Mouse (Mus musculus): Measurements from ENCODE around the gene Krt6b.
"Not testable (repeated sequence)": the region's sequence is repeated elsewhere in the genome, so short reads cannot be mapped to it uniquely, and the experiment has no call there.

Gene Krt6b

DNA sequence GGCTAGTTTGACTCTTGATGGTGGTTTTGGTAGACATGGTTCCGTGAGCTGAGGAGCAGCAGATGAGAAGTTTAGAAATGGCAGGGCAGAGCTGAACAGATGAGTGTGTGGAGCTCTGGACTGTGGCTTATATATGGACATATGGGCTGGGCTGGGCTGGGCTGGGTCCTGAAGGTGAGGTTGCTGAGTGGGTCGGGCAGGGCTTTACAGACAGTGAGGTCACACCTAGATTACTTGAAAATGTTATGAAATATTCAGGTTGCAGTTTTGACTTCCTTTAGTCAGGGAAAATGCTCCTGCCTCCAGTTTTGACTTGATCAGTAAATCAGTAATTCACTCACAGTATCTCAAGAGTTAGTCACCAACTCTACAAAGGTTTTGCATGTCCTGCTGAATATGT, at the start of gene Krt6b:
TSS of gene Krt6b (minus strand) at position 101 of the 400 bp plus-strand sequence.
- ChIA-PET CTCF (interaction anchor here in 2 of 4 experiments (1.0 to 1.2 kb wide), 2 partner anchors 33 kb away, joined by 3 to 4 read pairs; partner anchors contain the start of gene Gm5478 (in 2 of the 2)), POLR2A (interaction anchor here in 1 of 4 experiments (0.7 kb wide), 1 partner anchor 255 kb away, joined by 4 read pairs; no protein-coding TSS in a partner anchor)

DNA sequence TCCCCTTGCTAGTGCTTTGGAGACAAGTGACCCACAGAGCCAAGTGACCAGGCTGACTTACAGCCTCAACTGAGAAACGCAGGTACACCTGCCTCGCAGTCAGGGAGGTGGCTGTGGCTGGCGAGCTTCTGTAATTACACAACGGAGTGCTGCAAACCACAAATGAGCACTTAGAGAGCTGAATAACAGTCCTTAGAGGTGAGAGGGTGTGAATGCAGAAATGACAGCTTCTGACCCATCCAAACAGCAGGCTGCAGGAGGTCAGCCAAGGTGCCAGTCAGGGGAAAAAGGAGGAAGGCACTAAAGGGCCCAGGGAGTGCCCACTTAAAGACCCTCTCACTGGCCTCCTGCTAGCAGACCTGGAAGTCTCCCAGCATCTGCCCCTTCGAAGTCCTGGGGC, 44.6 kb upstream of the Krt6b start:
- POLR2A ChIA-PET, result no interaction called here
- CTCF ChIA-PET, result interaction anchor here in 2 of 4 experiments (0.5 to 1.4 kb wide), 2 partner anchors 48 to 1041 kb away, joined by 3 to 8 read pairs; no protein-coding TSS in a partner anchor

DNA sequence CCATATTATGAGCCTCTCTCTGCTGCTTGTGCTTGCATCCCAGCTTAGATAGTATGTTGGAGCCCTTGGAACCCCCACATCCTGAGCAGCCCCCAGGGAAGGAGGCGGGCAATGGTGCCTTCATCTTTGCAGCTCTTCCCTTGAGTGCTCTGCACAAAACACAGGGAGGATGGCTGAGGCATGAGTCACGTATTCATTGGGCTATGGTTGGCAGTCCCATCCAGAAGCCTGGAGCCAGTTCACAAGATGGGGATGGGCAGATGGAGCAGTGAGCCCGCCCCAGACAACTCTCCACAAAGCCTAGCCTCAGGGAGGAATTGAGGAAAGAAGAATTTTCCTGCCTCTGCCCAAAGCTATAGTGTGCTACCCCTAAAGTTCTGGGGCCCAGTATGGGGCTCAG, 35.7 kb upstream of the Krt6b start:
- ChIA-PET POLR2A (no interaction called here), CTCF (interaction anchor here in 1 of 4 experiments (0.6 kb wide), 1 partner anchor 69 kb away, joined by 3 read pairs; no protein-coding TSS in a partner anchor)

DNA sequence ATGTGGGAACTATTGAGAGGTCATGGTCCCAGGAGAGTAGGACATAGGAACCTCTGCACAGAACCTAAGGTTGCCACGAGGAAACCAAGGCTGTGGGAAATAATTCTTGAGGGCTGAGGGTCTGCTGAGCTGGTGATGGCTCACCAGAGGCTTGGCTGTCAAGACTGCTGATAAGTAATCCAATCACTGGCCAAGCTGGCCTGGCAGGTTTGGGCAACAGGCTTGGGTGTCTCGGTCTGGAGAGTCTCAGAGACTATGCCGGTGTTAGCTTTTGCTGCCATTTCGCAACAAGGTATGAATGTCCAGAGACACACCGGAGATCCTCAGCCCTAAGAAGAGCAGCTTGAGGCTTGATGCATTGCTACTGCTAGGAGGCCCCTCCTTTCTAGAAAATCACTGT, 34.3 kb upstream of the Krt6b start:
- CTCF ChIA-PET, result interaction anchor here in 2 of 4 experiments (0.6 to 1.5 kb wide), 4 partner anchors 10 to 294 kb away, joined by 3 to 4 read pairs (median 3); no protein-coding TSS in a partner anchor
- POLR2A ChIA-PET, result interaction anchor here in 1 of 4 experiments (0.5 kb wide), 1 partner anchor 231 kb away, joined by 4 read pairs; no protein-coding TSS in a partner anchor

DNA sequence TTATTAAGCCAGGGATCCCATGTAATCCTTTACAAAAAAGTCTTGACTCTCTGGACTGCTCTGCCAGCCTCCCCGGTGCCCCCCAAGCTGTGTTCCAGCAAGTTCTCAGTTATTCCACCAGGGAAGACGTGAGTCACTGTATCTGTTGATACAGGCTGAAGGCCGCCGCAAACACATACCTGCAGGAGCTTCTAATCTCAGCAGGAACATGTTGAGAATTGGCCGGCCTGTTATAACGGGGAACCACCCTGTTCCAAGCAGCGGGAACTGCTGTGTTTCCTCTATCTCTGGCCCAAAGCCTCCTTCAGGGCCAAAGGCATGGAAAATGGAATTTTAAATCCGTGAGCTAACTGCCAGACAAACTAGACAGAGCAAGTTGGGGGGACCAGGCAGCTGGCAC, 33.6 kb upstream of the Krt6b start:
- POLR2A ChIA-PET, result no interaction called here
- CTCF ChIA-PET, result interaction anchor here in 2 of 4 experiments (1.5 kb wide), 2 partner anchors 10 to 271 kb away, joined by 3 to 4 read pairs; no protein-coding TSS in a partner anchor

DNA sequence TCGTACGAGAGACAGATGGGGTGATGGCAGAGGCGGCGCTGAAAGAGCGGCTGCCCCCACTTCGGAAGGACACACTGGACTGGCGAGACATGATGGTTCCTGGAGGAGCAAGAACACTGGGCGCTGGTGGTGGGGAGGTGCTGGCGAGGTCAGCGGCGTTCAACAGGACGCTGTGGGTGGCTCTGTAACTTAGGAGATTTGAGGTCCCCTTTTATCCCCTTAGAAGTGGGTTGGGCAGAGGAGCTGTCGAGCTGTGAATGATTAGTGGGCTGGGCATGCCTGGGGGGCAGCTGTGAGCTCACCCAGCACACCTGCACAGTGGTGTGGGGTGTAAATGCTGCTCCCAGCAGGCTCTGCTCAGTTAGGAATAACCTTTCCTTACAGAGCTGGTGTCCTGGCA, 32.6 kb upstream of the Krt6b start, which contains the start of gene Krt5:
TSS of gene Krt5 (minus strand) at position 179 of the 400 bp plus-strand sequence.
- CTCF ChIA-PET, result interaction anchor here in 1 of 4 experiments (1.1 kb wide), 1 partner anchor 271 kb away, joined by 3 read pairs; no protein-coding TSS in a partner anchor

DNA sequence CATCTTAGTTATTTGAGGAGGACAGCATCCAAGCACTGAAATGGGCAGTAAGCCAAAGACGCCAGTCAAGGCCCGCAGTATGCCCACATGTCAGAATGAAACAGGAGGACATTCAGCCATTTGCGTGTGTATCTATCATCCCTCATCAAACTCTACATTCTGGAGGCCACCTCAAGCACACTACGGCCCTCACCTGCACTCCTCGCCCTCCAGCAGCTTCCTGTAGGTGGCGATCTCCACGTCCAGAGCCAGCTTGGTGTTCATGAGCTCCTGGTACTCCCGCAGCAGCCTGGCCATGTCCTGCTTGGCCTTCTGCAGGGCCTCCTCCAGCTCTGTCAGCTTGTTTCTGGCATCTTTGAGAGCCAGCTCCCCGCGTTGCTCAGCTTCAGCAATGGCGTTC, 28.6 kb upstream of the Krt6b start:
- CTCF ChIA-PET, result interaction anchor here (0.6 to 1.5 kb wide), 9 partner anchors 13 to 377 kb away, joined by 3 to 5 read pairs (median 3); no protein-coding TSS in a partner anchor
- POLR2A ChIA-PET, result interaction anchor here in 1 of 4 experiments (0.5 kb wide), 1 partner anchor 1081 kb away, joined by 3 read pairs; no protein-coding TSS in a partner anchor

More for the DNA sequence above, 32.6 kb upstream of the Krt6b start, which contains the start of gene Krt5:
- POLR2A ChIA-PET, result no interaction called here

DNA sequence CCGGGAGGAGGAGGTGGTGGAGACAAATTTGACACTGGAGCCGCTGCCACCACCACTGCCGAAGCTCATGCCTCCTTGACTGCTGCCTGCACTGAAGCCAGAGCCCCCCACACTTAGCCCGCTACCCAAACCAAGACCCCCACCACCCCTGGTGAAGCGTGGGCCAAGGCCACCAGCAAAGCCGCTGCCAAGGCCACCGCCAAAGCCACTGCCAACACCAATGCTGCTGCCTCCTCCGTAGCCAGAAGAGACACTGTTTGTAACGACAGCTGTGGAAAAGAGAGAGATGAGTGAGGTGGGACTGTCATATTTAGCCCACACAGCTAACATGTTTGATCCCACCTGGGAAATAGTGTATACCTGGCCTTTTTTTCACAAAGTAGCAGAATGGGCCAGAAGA, 27.4 kb upstream of the Krt6b start:
- ChIA-PET CTCF (no interaction called here), POLR2A (no interaction called here)

DNA sequence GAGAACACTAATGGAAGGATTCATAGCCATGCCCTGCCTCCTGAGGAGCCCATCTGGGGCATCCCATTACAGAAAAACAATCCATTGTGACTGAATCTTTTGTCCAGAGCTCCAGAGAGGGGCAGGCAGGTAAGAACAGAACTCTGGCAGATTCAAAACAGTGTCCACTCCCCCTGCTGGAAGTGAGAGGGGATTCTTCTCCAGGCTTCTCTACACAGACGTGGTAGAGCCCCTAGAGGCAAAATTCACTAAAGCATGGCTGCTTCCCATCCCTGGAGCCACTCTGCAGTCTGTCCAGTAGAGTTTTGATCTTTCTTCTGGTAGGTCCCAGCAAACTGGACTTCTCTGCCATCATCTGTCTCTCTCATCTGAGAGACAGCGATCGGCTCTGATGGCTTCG, 24.0 kb upstream of the Krt6b start:
- ChIA-PET POLR2A (interaction anchor here in 2 of 4 experiments (0.7 to 1.2 kb wide), 2 partner anchors 13 to 672 kb away, joined by 3 to 4 read pairs; no protein-coding TSS in a partner anchor), CTCF (interaction anchor here in 3 of 4 experiments (0.6 to 1.8 kb wide), 9 partner anchors 10 to 377 kb away, joined by 3 to 12 read pairs (median 3); no protein-coding TSS in a partner anchor)

DNA sequence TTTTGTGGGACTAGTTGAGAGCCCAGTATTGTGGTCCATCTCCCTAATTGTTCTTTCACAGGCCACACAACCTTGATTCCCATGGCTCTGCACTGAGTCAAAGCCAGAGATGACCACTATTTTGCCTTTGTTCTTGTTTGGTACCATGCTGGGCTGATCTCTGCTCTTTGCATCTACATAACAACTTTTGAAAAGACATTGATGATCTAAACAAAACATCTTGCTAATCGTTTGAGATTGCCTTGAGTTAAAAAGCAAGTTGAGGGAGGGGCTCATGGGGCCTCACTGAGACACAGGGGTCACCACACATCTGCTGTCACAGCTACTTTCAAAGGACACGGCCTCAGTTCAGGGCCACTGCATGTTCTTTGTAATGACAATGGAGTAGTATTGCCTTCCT, 22.3 kb upstream of the Krt6b start:
- POLR2A ChIA-PET, result no interaction called here
- CTCF ChIA-PET, result no interaction called here

DNA sequence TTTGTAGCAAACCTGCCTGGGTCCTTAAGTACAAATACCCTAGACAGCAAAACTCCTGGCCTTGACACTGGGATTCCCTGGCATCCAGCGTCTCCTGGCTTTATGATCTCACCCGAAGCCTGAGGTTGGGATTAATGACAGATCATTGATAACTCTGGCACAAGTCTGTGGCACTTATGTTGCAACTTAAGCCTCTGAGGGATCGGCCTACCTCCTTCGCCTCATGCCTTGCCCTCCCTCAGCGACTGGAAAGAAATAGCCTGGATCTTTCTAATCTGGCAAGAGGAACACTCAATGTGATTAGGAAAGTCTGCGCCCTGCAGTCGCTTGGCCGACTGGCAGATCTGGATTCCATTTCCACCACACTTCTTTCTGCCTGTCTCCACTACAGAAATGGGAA, 19.8 kb upstream of the Krt6b start:
- POLR2A ChIA-PET, result no interaction called here
- CTCF ChIA-PET, result no interaction called here

DNA sequence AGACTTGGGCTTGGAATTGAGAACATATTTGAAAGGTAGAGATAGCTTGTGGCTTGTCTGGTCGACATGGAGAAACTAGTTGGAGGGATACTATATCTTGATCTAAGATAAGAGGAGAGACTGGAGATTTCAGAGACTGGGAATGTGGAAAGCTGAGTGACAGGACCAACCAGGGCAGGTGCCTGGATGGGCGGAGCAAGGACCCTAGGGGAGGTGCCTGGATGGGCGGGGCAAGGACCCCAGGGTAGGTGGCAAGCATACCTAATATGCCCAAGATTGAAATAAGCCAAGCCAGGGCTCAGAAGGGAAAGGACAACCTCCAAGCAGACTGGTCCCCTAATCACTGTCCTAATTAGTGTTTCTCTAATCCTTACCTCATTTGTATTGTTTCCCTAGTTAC, 19.1 kb upstream of the Krt6b start:
- ChIA-PET CTCF (no interaction called here), POLR2A (no interaction called here)

DNA sequence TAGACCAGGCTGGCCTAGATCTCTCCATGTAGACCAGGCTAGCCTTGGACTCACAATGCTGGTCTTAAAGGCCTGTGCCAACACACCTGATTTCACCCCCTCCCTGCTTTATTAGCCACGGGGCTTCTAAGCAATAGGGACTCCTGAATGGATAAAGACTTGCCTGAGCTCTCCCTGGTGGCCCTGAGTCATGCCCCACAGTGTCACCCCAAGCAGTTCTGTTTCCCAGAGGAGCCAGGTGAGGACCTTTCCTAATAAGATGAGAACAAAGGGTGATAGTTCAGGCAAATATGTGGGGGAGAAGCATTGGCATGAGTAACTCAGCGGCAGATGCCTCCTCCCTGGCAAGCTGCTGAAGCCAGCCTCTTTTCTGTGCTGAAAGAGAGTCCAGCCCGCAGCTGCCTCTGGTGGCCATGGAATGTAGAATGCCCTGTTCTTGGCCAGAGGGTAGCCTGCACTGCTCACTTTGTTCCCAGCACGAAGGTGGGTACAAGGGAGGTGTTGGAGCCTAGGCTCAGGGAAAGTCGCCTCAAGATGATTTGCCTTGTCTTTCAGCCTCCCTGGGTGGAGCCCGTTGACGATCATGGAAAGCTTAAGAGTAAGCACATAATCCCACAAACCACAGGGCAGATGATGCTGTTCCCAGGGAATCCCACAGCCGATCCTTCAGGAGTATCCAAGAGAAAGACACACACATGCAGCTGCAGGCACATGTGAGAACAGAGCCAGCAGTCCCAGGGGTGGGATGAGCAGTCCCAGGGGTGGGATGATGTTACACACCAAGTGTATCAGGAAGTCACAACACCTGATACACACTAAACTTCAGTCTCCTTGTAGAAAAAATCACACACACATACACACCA, 17.5 kb upstream of the Krt6b start:
- CTCF ChIA-PET, result interaction anchor here (0.5 to 1.0 kb wide), 5 partner anchors 39 to 347 kb away, joined by 3 to 5 read pairs (median 4); no protein-coding TSS in a partner anchor
- POLR2A ChIA-PET, result no interaction called here

DNA sequence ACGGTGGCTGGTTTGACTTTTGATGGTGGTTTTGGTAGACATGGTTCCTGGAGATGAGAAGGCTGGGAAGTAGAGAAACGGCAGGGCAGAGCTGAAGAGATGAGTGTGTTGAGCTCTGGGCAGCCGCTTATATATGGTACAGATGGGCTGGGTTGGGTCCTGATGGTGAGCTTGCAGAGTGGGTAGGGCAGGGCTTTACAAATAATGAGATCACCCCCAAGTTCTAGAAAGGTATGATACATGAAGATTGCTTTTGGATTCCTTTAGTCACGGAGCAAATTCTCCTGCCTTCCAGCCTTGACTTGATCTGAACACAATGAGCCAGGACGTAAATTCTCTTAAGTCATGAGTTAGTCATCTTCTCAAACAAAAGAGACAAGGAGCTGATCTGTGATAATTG, 14.1 kb upstream of the Krt6b start, which contains the start of gene Krt6a:
TSS of gene Krt6a (minus strand) at position 101 of the 400 bp plus-strand sequence.
- ChIA-PET POLR2A (no interaction called here), CTCF (interaction anchor here in 1 of 4 experiments (0.7 kb wide), 1 partner anchor 279 kb away, joined by 3 read pairs; no protein-coding TSS in a partner anchor)

DNA sequence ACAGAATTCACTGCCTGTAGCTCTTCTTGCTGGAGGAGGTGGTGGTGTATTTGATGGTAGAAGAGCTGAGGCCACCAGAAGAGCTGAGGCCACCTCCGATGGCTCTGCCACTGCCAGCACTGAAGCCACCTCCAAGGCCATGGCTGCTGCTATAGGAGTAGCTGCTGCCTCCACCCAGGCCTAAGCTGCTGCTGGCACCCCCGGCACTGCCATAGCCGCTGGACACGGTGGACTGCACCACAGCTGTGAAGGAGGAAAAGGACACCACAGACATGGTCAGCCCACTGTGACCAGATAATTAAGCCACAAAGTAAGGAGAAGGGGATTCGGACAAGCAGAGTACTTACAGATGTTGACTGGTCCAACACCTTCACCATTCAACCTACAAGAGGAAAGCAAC, 10.4 kb upstream of the Krt6b start:
- POLR2A ChIA-PET, result not testable (repeated sequence)
- CTCF ChIA-PET, result interaction anchor here in 1 of 4 experiments (1.5 kb wide), 1 partner anchor 283 kb away, joined by 4 read pairs; no protein-coding TSS in a partner anchor

DNA sequence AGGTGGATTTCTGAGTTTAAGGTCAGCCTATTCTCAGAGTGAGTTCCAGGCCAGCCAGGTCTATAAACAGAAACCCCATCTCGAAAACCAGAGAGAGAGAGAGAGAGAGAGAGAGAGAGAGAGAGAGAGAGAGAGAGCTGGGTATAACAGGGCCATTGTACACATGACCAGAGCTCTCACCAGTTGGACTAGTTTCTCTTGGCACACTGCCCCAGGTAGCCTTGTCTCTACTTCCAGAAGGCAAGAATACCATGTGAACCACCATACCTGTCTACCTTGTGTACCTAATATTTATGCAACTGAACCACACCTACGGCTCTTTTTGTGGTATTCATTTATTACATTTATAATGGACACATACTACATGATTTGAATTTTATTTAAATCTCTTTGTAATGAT, 8.1 kb upstream of the Krt6b start:
- POLR2A ChIA-PET, result no interaction called here
- CTCF ChIA-PET, result no interaction called here

DNA sequence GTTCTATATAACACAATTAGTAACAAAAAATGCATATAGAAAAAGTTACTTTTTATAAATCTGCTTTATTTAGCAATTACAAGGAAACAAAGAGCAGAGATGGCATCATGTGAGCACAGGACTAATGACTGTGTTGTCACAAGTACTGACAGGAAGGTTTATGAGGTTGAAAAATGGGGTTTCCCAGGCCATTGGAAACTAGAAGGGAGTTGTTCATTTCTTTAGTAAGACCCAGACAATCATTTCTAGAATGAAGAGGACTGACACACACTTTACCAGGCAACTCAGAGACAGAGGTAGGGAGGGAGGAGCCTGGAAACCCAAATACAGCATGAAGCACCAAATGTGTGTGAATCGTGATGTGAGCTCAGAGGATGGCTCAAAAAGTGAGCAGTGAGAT, 4.1 kb downstream of the Krt6b start:
- CTCF ChIA-PET, result interaction anchor here in 1 of 4 experiments (0.9 kb wide), 1 partner anchor 298 kb away, joined by 4 read pairs; no protein-coding TSS in a partner anchor
- POLR2A ChIA-PET, result no interaction called here

DNA sequence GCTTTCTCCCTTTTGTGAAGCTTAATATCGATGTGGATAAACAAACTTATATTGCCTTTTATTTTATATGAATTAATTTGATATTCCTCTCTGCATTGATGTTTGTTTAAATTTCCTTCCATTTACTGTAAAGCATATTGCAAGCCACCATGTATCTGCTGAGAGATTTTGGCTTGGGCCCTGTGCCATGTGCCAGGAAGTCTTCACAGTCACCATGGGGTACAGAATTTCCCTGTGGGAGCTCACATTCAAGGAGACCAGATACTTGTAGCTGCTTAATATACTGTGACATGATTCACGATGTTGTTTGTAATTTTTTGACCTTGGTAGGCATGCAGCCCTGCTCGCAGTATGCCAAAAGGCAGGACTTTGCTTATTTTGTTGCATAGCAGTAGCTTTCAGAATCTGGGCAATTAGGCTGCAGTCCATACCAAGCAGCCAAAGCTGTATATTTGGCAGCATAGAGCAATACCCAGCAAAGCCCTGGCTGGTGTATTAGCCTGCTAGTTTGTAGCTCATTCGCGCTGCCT, 27.3 kb downstream of the Krt6b start:
- CTCF ChIA-PET, result interaction anchor here in 1 of 4 experiments (0.5 kb wide), 1 partner anchor 251 kb away, joined by 3 read pairs; no protein-coding TSS in a partner anchor
- POLR2A ChIA-PET, result no interaction called here

DNA sequence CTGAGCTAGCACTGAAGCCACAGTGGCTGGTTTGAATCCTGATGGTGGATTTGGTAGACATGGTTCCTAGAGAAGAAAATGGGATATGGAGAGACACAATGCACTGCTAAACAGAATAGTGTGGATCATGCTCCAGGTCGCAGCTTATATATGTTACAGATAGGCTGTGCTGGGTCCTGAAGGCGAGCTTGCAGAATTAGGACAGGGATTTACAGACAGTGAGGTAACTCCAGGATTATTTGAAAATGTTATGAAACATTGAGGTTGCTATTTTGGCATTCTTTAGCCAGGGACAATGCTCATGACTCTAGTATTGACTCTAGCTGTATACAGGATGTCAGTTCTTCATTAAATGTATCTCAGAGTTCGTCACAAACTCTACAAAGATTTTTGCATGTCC, 32.8 kb downstream of the Krt6b start, which contains the start of gene Gm5478:
TSS of gene Gm5478 (minus strand) at position 101 of the 400 bp plus-strand sequence.
- ChIA-PET POLR2A (no interaction called here), CTCF (interaction anchor here in 2 of 4 experiments (1.1 to 1.2 kb wide), 2 partner anchors 33 kb away, joined by 3 to 4 read pairs; partner anchors contain the start of gene Krt6b (in 2 of the 2))
